Mouse (Mus musculus) heart, embryonic 15.5 days (tissue): ENCODE data around the gene Vmn2r60. TPM values are rescaled to one million over a fixed set of nuclear protein-coding genes. Genes with fewer than 3 reads are reported as not detected.
"Not testable (repeated sequence)": the region's sequence is repeated elsewhere in the genome, so short reads cannot be mapped to it uniquely, and the experiment has no call there.

Experiments used
- ATAC-seq: fragments of 200-750 bp; cut with Nextera tagmentation; replicated peaks from 2 replicates; pipeline ENCODE4 v1.8.0; 2017; ENCODE audit warnings: low read depth, moderate TSS enrichment; ENCODE audit not compliant: insufficient number of reproducible peaks, insufficient read depth, low FRiP score
- H3K27ac ChIP-seq: fragments of 300-500 bp; sonication (generic); 2 replicates; pipeline ENCODE4 v1.5.1; 2015; ENCODE audit warnings: mild to moderate bottlenecking, inconsistent platforms
- H3K27me3 ChIP-seq: fragments of 300-500 bp; sonication (generic); 2 replicates; pipeline ENCODE4 v1.6.1; 2015; ENCODE audit warnings: inconsistent platforms
- H3K36me3 ChIP-seq: fragments of 300-500 bp; sonication (generic); 2 replicates; pipeline ENCODE4 v1.6.1; 2015; ENCODE audit warnings: mild to moderate bottlenecking, inconsistent platforms
- H3K4me1 ChIP-seq: fragments of 300-500 bp; sonication (generic); replicated peaks from 2 replicates; pipeline ENCODE4 v1.6.1; 2015; ENCODE audit warnings: inconsistent platforms
- H3K4me2 ChIP-seq: fragments of 300-500 bp; sonication (generic); 2 replicates; pipeline ENCODE4 v1.6.1; 2015; ENCODE audit warnings: inconsistent platforms, mild to moderate bottlenecking, moderate library complexity
- H3K4me3 ChIP-seq: fragments of 300-500 bp; sonication (generic); 2 replicates; pipeline ENCODE4 v1.5.1; 2015; ENCODE audit warnings: mild to moderate bottlenecking, inconsistent platforms
- H3K9ac ChIP-seq: fragments of 300-500 bp; sonication (generic); 2 replicates; pipeline ENCODE4 v1.6.1; 2015; ENCODE audit warnings: mild to moderate bottlenecking, inconsistent platforms
- H3K9me3 ChIP-seq: fragments of 300-500 bp; sonication (generic); replicated peaks from 2 replicates; pipeline ENCODE4 v1.6.1; 2016; ENCODE audit warnings: inconsistent platforms
- WGBS: fragments of 180-500 bp; shearing (Covaris S2); methylation state at CpG from one replicate; pipeline ENCODE4 v1.1.7; 2015; ENCODE audit warnings: mixed read lengths; 5-methylcytosine and 5-hydroxymethylcytosine counted together
- polyA plus RNA-seq: library from polyadenylated mRNA; unstranded; fragments of >200 nt; fragmentation: Nextera tagmentation; extraction: Ambion mirVana; gene quantifications from 2 replicates; pipeline ENCODE4 v1.2.1, GENCODE M21; 2015

The Vmn2r60 gene
- 0.01 TPM in 1 of 2 replicates, not detected in the other for polyA plus RNA-seq

DNA sequence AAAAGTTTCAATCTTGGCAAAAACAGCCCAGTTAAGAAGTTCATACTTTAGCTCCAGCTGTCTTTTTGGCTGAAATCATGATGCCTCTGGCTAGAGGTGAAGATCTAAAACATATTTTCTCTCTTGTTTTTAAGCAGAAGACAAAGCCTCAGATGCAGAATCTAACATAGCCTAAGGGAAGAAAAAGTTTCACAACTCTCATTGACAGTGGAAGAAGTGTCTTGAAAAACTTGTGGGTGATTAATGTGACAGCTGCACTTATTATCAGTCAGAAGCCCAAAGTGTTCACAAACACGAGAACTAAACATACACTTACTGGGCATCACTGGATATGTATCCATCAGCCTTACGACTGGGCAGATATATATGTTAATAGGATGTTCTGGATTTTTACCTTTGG lies at the start of gene Vmn2r60:
Gene Vmn2r60 (plus strand): TSS at position 301 of the 400 bp plus-strand sequence.
- no peak for ATAC-seq
- Histone ChIP-seq H3K4me3 (no peak within 1 kb of the TSS), H3K9ac (no peak within 1 kb of the TSS), H3K4me2 (no peak within 1 kb of the TSS), H3K27ac (no peak within 1 kb of the TSS), H3K4me1 (no peaks in the 10 kb centered on the region), H3K27me3 (no peaks in the 10 kb centered on the region), H3K9me3 (no peaks in the 10 kb centered on the region; the same call in 1 of the 2 replicates), H3K36me3 (no peaks in the 10 kb centered on the region)
- 73% methylated on average over 2 of the region's 2 CpGs for WGBS

DNA sequence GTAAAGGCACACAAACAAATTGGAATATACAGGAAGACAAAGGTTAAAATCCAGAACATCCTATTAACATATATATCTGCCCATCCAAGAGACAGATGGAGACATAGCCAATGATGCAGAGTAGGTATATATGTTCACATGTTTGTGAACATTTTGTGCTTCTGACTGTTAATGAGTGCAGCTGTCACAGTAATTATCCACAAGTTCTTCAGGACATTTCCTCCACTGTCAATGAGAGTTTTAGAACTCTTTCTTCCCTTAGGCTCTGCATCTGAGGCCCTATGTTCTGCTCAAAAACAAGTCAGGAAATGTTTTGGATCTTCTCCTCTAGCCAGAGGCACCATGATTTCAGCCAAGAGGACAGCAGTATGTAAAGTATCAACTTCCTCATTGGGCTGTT lies 48.6 kb upstream of the Vmn2r60 start, which contains the start of gene Vmn2r59:
Gene Vmn2r59 (minus strand): TSS at position 101 of the 400 bp plus-strand sequence.
- H3K4me1 ChIP-seq, result no peaks in the 10 kb centered on the region

GRCm38 (mm10) chr7:42107061-42107460 lies 509 bp upstream of the Vmn2r60 start:
- not testable (repeated sequence) for H3K4me2 ChIP-seq, H3K4me1 ChIP-seq, H3K9ac ChIP-seq, H3K36me3 ChIP-seq, H3K27me3 ChIP-seq, H3K27ac ChIP-seq, H3K4me3 ChIP-seq, H3K9me3 ChIP-seq, ATAC-seq
- WGBS, result 71% methylated on average over 14 of the region's 14 CpGs

More for the DNA sequence above, 48.6 kb upstream of the Vmn2r60 start, which contains the start of gene Vmn2r59:
- Histone ChIP-seq H3K36me3 (no peaks in the 10 kb centered on the region), H3K4me2 (no peak within 1 kb of the TSS), H3K4me3 (no peak within 1 kb of the TSS), H3K27me3 (no peaks in the 10 kb centered on the region), H3K9ac (no peak within 1 kb of the TSS), H3K27ac (no peak within 1 kb of the TSS), H3K9me3 (no peaks in the 10 kb centered on the region; the same call in 1 of the 2 replicates)
- no peak for ATAC-seq

Other genes with a start within 250 kb of the Vmn2r60 start
- gene Vmn2r58, start 235.1 kb upstream of the Vmn2r60 start, polyA plus RNA-seq, result not detected in 2 replicates
- not detected in 2 replicates for gene Vmn2r59, start 48.7 kb upstream of the Vmn2r60 start, polyA plus RNA-seq
- gene Vmn2r61, start 152.3 kb downstream of the Vmn2r60 start, polyA plus RNA-seq, result not detected in 2 replicates